Mouse (Mus musculus) myocyte (in vitro differentiated cells): ENCODE measurements at regions not wholly inside any gene's neighbourhood (a gene's known extent, or its start where the extent isn't known, plus 50 kb on each side); places are given as distances from the start of the nearest gene placed in this dataset.

Source experiments
- H3K27me3 ChIP-seq: one replicate; pipeline ENCODE4 v1.6.1; 2011; ENCODE audit not compliant: control insufficient read depth, insufficient read depth, insufficient read length
- H3K36me3 ChIP-seq: one replicate; pipeline ENCODE4 v1.6.1; 2011; ENCODE audit not compliant: control insufficient read depth, insufficient read depth
- H3K4me2 ChIP-seq: one replicate; pipeline ENCODE4 v1.6.1; 2011; ENCODE audit warnings: low read depth, control low read depth
- H3K4me3 ChIP-seq: one replicate; pipeline ENCODE4 v1.5.1; 2011; ENCODE audit warnings: mild to moderate bottlenecking, control low read depth, moderate library complexity
- H3K79me2 ChIP-seq: one replicate; pipeline ENCODE4 v1.6.1; 2011; ENCODE audit not compliant: control insufficient read depth, insufficient read depth
- H3ac ChIP-seq: one replicate; pipeline ENCODE4 v1.6.1; 2011; ENCODE audit not compliant: control insufficient read depth, insufficient read length
- CEBPB ChIP-seq: IDR thresholded peaks from 2 replicates; pipeline ENCODE4 v1.6.1; 2011; ENCODE audit warnings: mild to moderate bottlenecking, moderate library complexity; ENCODE audit not compliant: poor library complexity, insufficient read depth, severe bottlenecking
- E2F4 ChIP-seq: IDR thresholded peaks from one replicate; pipeline ENCODE4 v1.6.1; 2011; ENCODE audit warnings: mild to moderate bottlenecking, control low read depth, moderate library complexity; ENCODE audit not compliant: insufficient read depth
- MAX ChIP-seq: IDR thresholded peaks from one replicate; pipeline ENCODE4 v1.6.1; 2011; ENCODE audit warnings: low read depth, mild to moderate bottlenecking, control low read depth
- MYOD1 ChIP-seq, 3 experiments: IDR thresholded peaks; one replicate each; pipeline ENCODE4 v1.6.1; 2011; ENCODE audit warnings: control low read depth in 2 of 3, low read depth in 2 of 3, mild to moderate bottlenecking in 2 of 3, moderate library complexity in 1 of 3; ENCODE audit not compliant: insufficient read length in 2 of 3, control insufficient read depth in 1 of 3
- MYOG ChIP-seq, 3 experiments: IDR thresholded peaks; one replicate each; pipeline ENCODE4 v1.6.1; 2011; ENCODE audit warnings: control low read depth in 2 of 3, low read depth in 2 of 3, mild to moderate bottlenecking in 2 of 3; ENCODE audit not compliant: insufficient read length in 2 of 3, control insufficient read depth in 1 of 3, insufficient read depth in 1 of 3
- POLR2A ChIP-seq: IDR thresholded peaks from one replicate; pipeline ENCODE4 v1.6.1; 2011; ENCODE audit warnings: low read depth, mild to moderate bottlenecking, control low read depth, moderate library complexity; ENCODE audit not compliant: insufficient read length
- POLR2AphosphoS2 ChIP-seq: IDR thresholded peaks from one replicate; pipeline ENCODE4 v1.6.1; 2011; ENCODE audit warnings: low read depth, control low read depth; ENCODE audit not compliant: insufficient read length
- REST ChIP-seq: IDR thresholded peaks from one replicate; pipeline ENCODE4 v1.6.1; 2011; ENCODE audit warnings: mild to moderate bottlenecking, control low read depth, moderate library complexity; ENCODE audit not compliant: insufficient read depth, insufficient read length
- SRF ChIP-seq: IDR thresholded peaks from one replicate; pipeline ENCODE4 v1.6.1; 2011; ENCODE audit warnings: low read depth; ENCODE audit not compliant: control insufficient read depth, insufficient read length
- TCF12 ChIP-seq: IDR thresholded peaks from one replicate; pipeline ENCODE4 v1.6.1; 2011; ENCODE audit warnings: mild to moderate bottlenecking, control low read depth; ENCODE audit not compliant: poor library complexity, insufficient read depth, severe bottlenecking
- TCF3 ChIP-seq: IDR thresholded peaks from one replicate; pipeline ENCODE4 v1.6.1; 2011; ENCODE audit warnings: low read depth, control low read depth; ENCODE audit not compliant: insufficient read length
- USF1 ChIP-seq: IDR thresholded peaks from one replicate; pipeline ENCODE4 v1.6.1; 2011; ENCODE audit warnings: low read depth, mild to moderate bottlenecking, control low read depth, moderate library complexity

DNA sequence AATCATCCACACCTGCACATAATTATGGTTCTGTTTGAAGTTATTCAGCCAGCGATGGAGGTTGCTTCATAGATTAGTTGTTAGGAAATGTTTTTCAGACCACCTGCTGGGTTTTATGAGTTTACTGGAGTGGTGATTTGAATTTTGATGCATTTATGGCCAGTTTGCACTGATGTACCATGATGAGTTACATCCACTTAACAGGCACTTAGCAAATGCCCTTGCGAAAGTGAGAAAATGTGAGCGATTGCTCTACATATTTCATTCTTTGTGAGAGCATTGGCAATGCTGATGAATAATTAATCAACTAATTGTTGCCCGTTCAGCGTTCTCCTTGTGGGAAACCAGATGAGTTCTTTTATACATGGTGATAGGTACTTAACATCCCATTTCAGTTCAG is 164.7 kb downstream of the 1700017N19Rik start:
- Histone ChIP-seq H3K36me3 (no peaks in the 10 kb centered on the region), H3K4me2 (no peak overlapping the region), H3ac (no peak overlapping the region), H3K4me3 (no peak overlapping the region), H3K27me3 (no peaks in the 10 kb centered on the region), H3K79me2 (no peaks in the 10 kb centered on the region)
- TF ChIP-seq MYOG (IDR thresholded peaks at IDR 0.05; ENCODE audit: control insufficient read depth in 1 of 3, insufficient read depth in 1 of 3, insufficient read length in 2 of 3, low read depth in 2 of 3) (no peak), E2F4 (no peak), MAX (no peak), POLR2AphosphoS2 (no peak), CEBPB (no peak), MYOD1 (IDR thresholded peaks at IDR 0.05; ENCODE audit: control insufficient read depth in 1 of 3, insufficient read length in 2 of 3, low read depth in 2 of 3) (no peak), TCF3 (no peak), USF1 (no peak), POLR2A (no peak), REST (no peak), TCF12 (no peak), SRF (no peak)

GRCm38 (mm10) chr10:100774252-100774651 is 184.0 kb downstream of the 1700017N19Rik start:
- TF ChIP-seq TCF12 (no peak), USF1 (no peak), MYOD1 (IDR thresholded peaks at IDR 0.05; ENCODE audit: control insufficient read depth in 1 of 3, insufficient read length in 2 of 3, low read depth in 2 of 3) (no peak), E2F4 (no peak), POLR2AphosphoS2 (no peak), TCF3 (no peak), POLR2A (no peak), SRF (no peak), MAX (no peak), CEBPB (no peak), MYOG (IDR thresholded peaks at IDR 0.05; ENCODE audit: control insufficient read depth in 1 of 3, insufficient read depth in 1 of 3, insufficient read length in 2 of 3, low read depth in 2 of 3) (no peak)
- H3K79me2 ChIP-seq: no peaks in the 10 kb centered on the region
- H3K36me3 ChIP-seq: no peaks in the 10 kb centered on the region
- no peak overlapping the region for H3ac ChIP-seq
- no peak overlapping the region for H3K4me3 ChIP-seq
- H3K27me3 ChIP-seq: no peaks in the 10 kb centered on the region
- no peak overlapping the region for H3K4me2 ChIP-seq

GRCm38 (mm10) chr10:100792166-100792565 is 201.9 kb downstream of the 1700017N19Rik start:
- Histone ChIP-seq H3ac (no peak overlapping the region), H3K4me2 (no peak overlapping the region), H3K79me2 (no peaks in the 10 kb centered on the region), H3K27me3 (no peaks in the 10 kb centered on the region), H3K4me3 (no peak overlapping the region), H3K36me3 (no peaks in the 10 kb centered on the region)
- TF ChIP-seq E2F4 (no peak), USF1 (no peak), TCF12 (no peak), POLR2AphosphoS2 (no peak), MYOD1 (IDR thresholded peaks at IDR 0.05; ENCODE audit: control insufficient read depth in 1 of 3, insufficient read length in 2 of 3, low read depth in 2 of 3) (no peak), MAX (no peak), REST (no peak), MYOG (IDR thresholded peaks at IDR 0.05; ENCODE audit: control insufficient read depth in 1 of 3, insufficient read depth in 1 of 3, insufficient read length in 2 of 3, low read depth in 2 of 3) (no peak), SRF (no peak), POLR2A (no peak), CEBPB (no peak), TCF3 (no peak)

- Histone ChIP-seq H3ac (no peak overlapping the region), H3K4me3 (no peak overlapping the region), H3K4me2 (no peak overlapping the region), H3K27me3 (no peaks in the 10 kb centered on the region), H3K79me2 (no peaks in the 10 kb centered on the region), H3K36me3 (no peaks in the 10 kb centered on the region)
- no peak for TF ChIP-seq MYOD1 (IDR thresholded peaks at IDR 0.05; ENCODE audit: control insufficient read depth in 1 of 3, insufficient read length in 2 of 3, low read depth in 2 of 3)
- TF ChIP-seq TCF12: no peak
- TF ChIP-seq MYOG (IDR thresholded peaks at IDR 0.05; ENCODE audit: control insufficient read depth in 1 of 3, insufficient read depth in 1 of 3, insufficient read length in 2 of 3, low read depth in 2 of 3): no peak
- TF ChIP-seq REST: no peak
- TF ChIP-seq SRF: no peak
- no peak for TF ChIP-seq USF1
- TF ChIP-seq E2F4: no peak
- TF ChIP-seq POLR2A: no peak
- no peak for TF ChIP-seq TCF3
- TF ChIP-seq MAX: no peak
- no peak for TF ChIP-seq CEBPB
- no peak for TF ChIP-seq POLR2AphosphoS2
Measured at GRCm38 (mm10) chr10:100792569-100792968, 202.3 kb downstream of the 1700017N19Rik start.
